Mouse (Mus musculus) intestine, embryonic 16.5 days (tissue): ENCODE results near the gene Amz2. TPM values are rescaled to one million over a fixed set of nuclear protein-coding genes. Genes with fewer than 3 reads are reported as not detected.

Source experiments
- ATAC-seq: fragments of 200-750 bp; cut with Nextera tagmentation; 2 replicates; pipeline ENCODE4 v1.8.0; 2017; ENCODE audit warnings: moderate TSS enrichment, moderate library complexity
- H3K27ac ChIP-seq: fragments of 300-500 bp; sonication (generic); 2 replicates; pipeline ENCODE4 v1.5.1; 2014; ENCODE audit warnings: mild to moderate bottlenecking, low read length
- H3K27me3 ChIP-seq: fragments of 300-500 bp; sonication (generic); replicated peaks from 2 replicates; pipeline ENCODE4 v1.6.1; 2014; ENCODE audit warnings: low read length, control low read depth, mixed read lengths; ENCODE audit not compliant: control insufficient read depth, insufficient read depth
- H3K36me3 ChIP-seq: fragments of 300-500 bp; sonication (generic); 2 replicates; pipeline ENCODE4 v1.6.1; 2014; ENCODE audit warnings: low read length, control low read depth; ENCODE audit not compliant: control insufficient read depth, insufficient read depth
- H3K4me1 ChIP-seq: fragments of 300-500 bp; sonication (generic); 2 replicates; pipeline ENCODE4 v1.6.1; 2014; ENCODE audit warnings: low read length, control low read depth, mixed read lengths; ENCODE audit not compliant: control insufficient read depth, insufficient read depth
- H3K4me2 ChIP-seq: fragments of 300-500 bp; sonication (generic); 2 replicates; pipeline ENCODE4 v1.6.1; 2014; ENCODE audit warnings: low read depth, low read length, control low read depth
- H3K4me3 ChIP-seq: fragments of 300-500 bp; sonication (generic); 2 replicates; pipeline ENCODE4 v1.5.1; 2014; ENCODE audit warnings: mild to moderate bottlenecking, low read length
- H3K9ac ChIP-seq: fragments of 300-500 bp; sonication (generic); 2 replicates; pipeline ENCODE4 v1.6.1; 2014; ENCODE audit warnings: low read depth, low read length
- H3K9me3 ChIP-seq: fragments of 300-500 bp; sonication (generic); 2 replicates; pipeline ENCODE4 v1.6.1; 2016; ENCODE audit warnings: low read length, control low read depth; ENCODE audit not compliant: control insufficient read depth
- WGBS: fragments of 180-500 bp; shearing (Covaris S2); extraction: QIAGEN DNeasy Blood & Tissue Kit; methylation state at CpG from one replicate; pipeline ENCODE4 v1.1.7; 2014; 5-methylcytosine and 5-hydroxymethylcytosine counted together
- polyA plus RNA-seq: library from polyadenylated mRNA; unstranded; fragments of >200 nt; fragmentation: Nextera tagmentation; extraction: Ambion mirVana; gene quantifications from 2 replicates; pipeline ENCODE4 v1.2.1, GENCODE M21; 2015

Gene Amz2
- polyA plus RNA-seq, 1 experiment from 2014 or later, result 39.1 TPM

GRCm38 (mm10) chr11:109456261-109456660, 30.5 kb downstream of the Amz2 start:
- no peaks in the 10 kb centered on the region for H3K4me1 ChIP-seq
- no peak overlapping the region for H3K4me2 ChIP-seq
- no peaks in the 10 kb centered on the region for H3K9me3 ChIP-seq
- no peak for ATAC-seq
- H3K27me3 ChIP-seq, result no peaks in the 10 kb centered on the region
- H3K36me3 ChIP-seq, result peaks cover 2% of the 10 kb centered on the region; the same call in 1 of the 2 replicates
- no peak overlapping the region for H3K9ac ChIP-seq
- no peak overlapping the region for H3K27ac ChIP-seq
- 91% methylated on average over 5 of the region's 5 CpGs for WGBS
- H3K4me3 ChIP-seq, result no peak overlapping the region

GRCm38 (mm10) chr11:109458165-109458564, 32.4 kb downstream of the Amz2 start:
- no peaks in the 10 kb centered on the region for H3K9me3 ChIP-seq
- no peaks in the 10 kb centered on the region for H3K4me1 ChIP-seq
- H3K4me2 ChIP-seq, result no peak overlapping the region
- no peak for ATAC-seq
- no peaks in the 10 kb centered on the region for H3K27me3 ChIP-seq
- peaks cover 2% of the 10 kb centered on the region; the same call in 1 of the 2 replicates for H3K36me3 ChIP-seq
- 97% methylated on average over 11 of the region's 11 CpGs for WGBS
- H3K9ac ChIP-seq, result no peak overlapping the region
- no peak overlapping the region for H3K27ac ChIP-seq
- H3K4me3 ChIP-seq, result no peak overlapping the region

GRCm38 (mm10) chr11:109460586-109460985, 34.8 kb downstream of the Amz2 start:
- Histone ChIP-seq H3K9ac (no peak overlapping the region), H3K4me2 (no peak overlapping the region), H3K4me1 (no peaks in the 10 kb centered on the region), H3K9me3 (no peaks in the 10 kb centered on the region), H3K4me3 (no peak overlapping the region), H3K36me3 (peaks cover 2% of the 10 kb centered on the region; the same call in 1 of the 2 replicates), H3K27me3 (no peaks in the 10 kb centered on the region), H3K27ac (no peak overlapping the region)
- ATAC-seq, result no peak
- WGBS, result 60% methylated on average over 5 of the region's 5 CpGs

GRCm38 (mm10) chr11:109465068-109465467, 39.3 kb downstream of the Amz2 start:
- Histone ChIP-seq H3K4me2 (no peak overlapping the region), H3K27ac (no peak overlapping the region), H3K4me1 (peaks cover 4% of the 10 kb centered on the region; the same call in 1 of the 2 replicates), H3K4me3 (no peak overlapping the region), H3K9me3 (no peaks in the 10 kb centered on the region), H3K9ac (no peak overlapping the region), H3K36me3 (no peaks in the 10 kb centered on the region), H3K27me3 (no peaks in the 10 kb centered on the region)
- WGBS, result 93% methylated on average over 4 of the region's 4 CpGs
- no peak for ATAC-seq

- Histone ChIP-seq H3K4me3 (no peak overlapping the region), H3K27ac (no peak overlapping the region), H3K9me3 (no peaks in the 10 kb centered on the region), H3K4me1 (peaks cover 13% of the 10 kb centered on the region; the same call in 1 of the 2 replicates), H3K9ac (no peak overlapping the region), H3K4me2 (no peak overlapping the region), H3K36me3 (no peaks in the 10 kb centered on the region), H3K27me3 (no peaks in the 10 kb centered on the region)
- WGBS, result 58% methylated on average over 8 of the region's 8 CpGs
- ATAC-seq, result no peak
These were observed 41.2 kb downstream of the Amz2 start for GRCm38 (mm10) chr11:109466987-109467386.

GRCm38 (mm10) chr11:109468133-109468532, 42.4 kb downstream of the Amz2 start:
- no peaks in the 10 kb centered on the region for H3K9me3 ChIP-seq
- WGBS, result 78% methylated on average over 5 of the region's 5 CpGs
- H3K36me3 ChIP-seq, result no peaks in the 10 kb centered on the region
- no peak overlapping the region for H3K27ac ChIP-seq
- no peaks in the 10 kb centered on the region for H3K27me3 ChIP-seq
- no peak overlapping the region for H3K4me3 ChIP-seq
- no peak for ATAC-seq
- peaks cover 13% of the 10 kb centered on the region; the same call in 1 of the 2 replicates for H3K4me1 ChIP-seq
- H3K4me2 ChIP-seq, result no peak overlapping the region
- H3K9ac ChIP-seq, result no peak overlapping the region

GRCm38 (mm10) chr11:109470170-109470569, 44.4 kb downstream of the Amz2 start:
- H3K9me3 ChIP-seq, result no peaks in the 10 kb centered on the region
- no peak overlapping the region for H3K4me3 ChIP-seq
- H3K36me3 ChIP-seq, result no peaks in the 10 kb centered on the region
- no peak overlapping the region for H3K9ac ChIP-seq
- H3K27ac ChIP-seq, result peak overlapping the region; percentile 43; the same call in 1 of the 2 replicates
- 56% methylated on average over 9 of the region's 9 CpGs for WGBS
- peak overlapping the region; percentile 26 for H3K4me2 ChIP-seq
- H3K27me3 ChIP-seq, result no peaks in the 10 kb centered on the region
- peaks cover 13% of the 10 kb centered on the region; the same call in 1 of the 2 replicates for H3K4me1 ChIP-seq
- ATAC-seq, result no peak

GRCm38 (mm10) chr11:109470921-109471861, 45.4 kb downstream of the Amz2 start:
- WGBS, result 35% methylated on average over 15 of the region's 15 CpGs
- H3K36me3 ChIP-seq, result no peaks in the 10 kb centered on the region
- H3K9ac ChIP-seq, result peak overlapping the region; percentile 92
- H3K4me2 ChIP-seq, result peak overlapping the region; percentile 91
- no peaks in the 10 kb centered on the region for H3K9me3 ChIP-seq
- H3K27ac ChIP-seq, result peak overlapping the region; percentile 91
- H3K4me1 ChIP-seq, result peaks cover 13% of the 10 kb centered on the region; the same call in 1 of the 2 replicates
- H3K4me3 ChIP-seq, result peak overlapping the region; percentile 80
- H3K27me3 ChIP-seq, result no peaks in the 10 kb centered on the region
- ATAC-seq, result no peak

- WGBS, result under 1% methylated on average over 33 of the region's 33 CpGs
- Histone ChIP-seq H3K27me3 (no peaks in the 10 kb centered on the region), H3K27ac (peak overlapping the region; percentile 91), H3K9me3 (no peaks in the 10 kb centered on the region), H3K4me2 (peak overlapping the region; percentile 91), H3K4me1 (peaks cover 9% of the 10 kb centered on the region; the same call in 1 of the 2 replicates), H3K4me3 (peak overlapping the region; percentile 80), H3K9ac (peak overlapping the region; percentile 92), H3K36me3 (no peaks in the 10 kb centered on the region)
- peak; percentile 14; the same call in 1 of the 2 replicates for ATAC-seq
These were observed 46.5 kb downstream of the Amz2 start for GRCm38 (mm10) chr11:109472171-109472691.
